Mouse (Mus musculus) E14TG2a.4 (cell line): ENCODE data around the gene Klk1b22.

Experiments used
- CTCF ChIP-seq: conservative IDR thresholded peaks from 2 replicates; pipeline ENCODE4 v1.5.1; 2014; ENCODE audit warnings: low read length
- NANOG ChIP-seq: IDR thresholded peaks from 2 replicates; pipeline ENCODE4 v1.6.1; 2014; ENCODE audit warnings: borderline replicate concordance, low read length, mixed read lengths
- POU5F1 ChIP-seq: IDR thresholded peaks from 2 replicates; pipeline ENCODE4 v1.6.1; 2014; ENCODE audit warnings: low read length, borderline replicate concordance

DNA sequence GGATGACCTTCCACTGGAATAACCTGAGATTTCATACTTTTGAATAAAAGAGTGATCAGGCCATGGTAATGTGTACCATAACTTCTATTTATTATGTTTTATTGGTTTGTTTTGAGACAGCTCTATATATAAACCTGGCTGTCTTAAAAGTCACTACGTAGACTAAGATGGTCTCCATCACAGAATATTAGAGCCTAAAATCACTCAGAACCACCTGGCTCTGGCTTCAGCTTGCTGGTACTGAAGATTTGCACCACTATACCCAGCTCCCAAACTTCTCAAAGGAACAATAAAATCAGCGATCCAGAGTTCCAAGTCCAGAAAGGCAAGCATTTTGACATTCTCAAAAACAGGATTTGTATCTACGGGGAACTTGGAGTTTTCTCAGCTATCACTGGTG, 24.0 kb downstream of the Klk1b22 start, which contains the start of gene Klk1b16:
- no peak for TF ChIP-seq CTCF
- TF ChIP-seq POU5F1: no peak
- no peak for TF ChIP-seq NANOG
